Mouse (Mus musculus): ENCODE measurements around the gene Dnah3.

- no peak for TF ChIP-seq CTCF (IDR thresholded peaks at IDR 0.05; ENCODE audit: insufficient read depth, low read depth, low read length)
- no peak for TF ChIP-seq POLR2A (IDR thresholded peaks at IDR 0.05; ENCODE audit: insufficient read depth, low read depth, low read length)
These were observed 33.9 kb upstream of the Dnah3 start for GRCm38 (mm10) chr7:120128951-120129350.

Data from olfactory bulb, adult 2 months (tissue).